Mouse (Mus musculus) layer of hippocampus, adult 18-20 months (tissue): Measurements from ENCODE around the gene Kalrn. TPM values are rescaled to one million over a fixed set of nuclear protein-coding genes. Genes with fewer than 3 reads are reported as not detected.

Experiments used
- DNase-seq, 2 experiments: peaks; one replicate each; pipeline ENCODE4 v3.0.0; 2022; ENCODE audit warnings: low spot score in 2 of 2
- total RNA-seq, 2 experiments: library from RNA; stranded (reverse); gene quantifications; 2 replicates each; pipeline ENCODE4 v1.2.3; 2021

The Kalrn gene
- total RNA-seq, 2 experiments from 2014 or later: 468 to 527 TPM

GRCm38 (mm10) chr16:34506048-34506447 is 67.3 kb downstream of the Kalrn start:
- no peak for DNase-seq

GRCm38 (mm10) chr16:34504250-34504649 is 69.1 kb downstream of the Kalrn start:
- DNase-seq: peak; percentile 74 to 84

GRCm38 (mm10) chr16:34502110-34502509 is 71.2 kb downstream of the Kalrn start:
- no peak for DNase-seq

DNA sequence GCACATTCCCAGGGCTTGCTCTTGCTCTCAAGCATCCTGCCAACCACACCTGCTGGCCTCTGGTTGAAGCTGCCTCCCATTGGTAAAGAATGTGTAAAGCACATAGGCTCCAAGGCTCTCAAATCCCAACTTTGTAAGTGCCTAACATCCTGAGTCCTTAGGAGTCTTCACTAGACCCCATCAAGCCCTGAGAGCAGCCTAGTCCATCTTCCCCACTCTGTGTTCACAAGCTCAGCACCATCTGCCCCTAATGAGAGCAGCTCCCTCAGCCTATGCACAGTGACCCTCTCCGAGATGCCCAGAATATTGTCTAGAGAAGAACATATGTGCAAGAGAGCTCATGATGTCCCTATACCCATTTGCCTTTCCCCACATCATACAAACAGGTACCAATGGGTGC is 78.6 kb downstream of the Kalrn start:
- DNase-seq: no peak

DNA sequence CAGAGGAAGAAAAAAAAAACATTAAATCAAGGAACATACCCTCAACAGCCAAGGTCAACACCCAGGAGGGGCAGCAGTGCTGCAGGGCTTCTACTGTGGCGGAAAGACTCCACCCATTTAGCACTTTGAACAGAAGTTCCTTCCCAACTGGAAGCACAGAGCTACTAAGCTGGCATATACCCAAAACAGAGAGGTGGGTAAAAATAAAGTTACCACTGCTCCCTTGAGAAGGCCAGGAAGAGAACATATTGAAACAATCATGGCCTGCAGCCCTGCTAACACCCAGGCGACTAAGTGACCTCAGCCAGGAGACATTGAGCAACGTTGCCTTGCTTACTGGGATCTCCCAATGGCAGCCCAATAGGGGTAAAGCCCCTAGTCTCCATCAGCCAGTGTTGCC is 79.4 kb downstream of the Kalrn start:
- no peak for DNase-seq

GRCm38 (mm10) chr16:34491225-34491624 is 82.1 kb downstream of the Kalrn start:
- DNase-seq: no peak

GRCm38 (mm10) chr16:34490506-34490905 is 82.8 kb downstream of the Kalrn start:
- DNase-seq: no peak

DNA sequence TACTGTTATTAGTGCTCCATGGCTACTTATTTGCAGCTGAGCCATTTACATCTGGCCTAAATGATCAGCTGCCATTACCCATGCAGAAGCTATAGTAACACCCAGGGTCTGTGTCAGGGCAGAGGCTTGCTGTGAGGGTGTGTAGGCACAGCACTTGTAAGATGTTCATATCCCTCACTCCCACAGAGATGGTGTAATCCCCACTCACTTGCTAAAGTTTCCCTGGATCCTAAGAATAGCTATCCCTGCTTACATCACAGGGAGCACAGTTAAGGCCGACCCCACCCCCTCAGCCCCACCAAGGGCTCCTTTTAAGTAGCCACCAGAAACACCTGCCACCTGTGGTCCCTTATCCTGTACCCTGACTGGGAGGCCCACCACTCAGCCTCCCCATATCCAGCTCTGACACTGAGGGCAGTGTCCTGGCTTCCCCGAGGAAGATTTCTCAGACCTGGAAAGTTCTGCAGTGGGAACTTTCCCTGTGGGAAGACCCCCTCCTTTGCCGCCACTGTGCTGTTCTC is 83.5 kb downstream of the Kalrn start:
- no peak for DNase-seq

DNA sequence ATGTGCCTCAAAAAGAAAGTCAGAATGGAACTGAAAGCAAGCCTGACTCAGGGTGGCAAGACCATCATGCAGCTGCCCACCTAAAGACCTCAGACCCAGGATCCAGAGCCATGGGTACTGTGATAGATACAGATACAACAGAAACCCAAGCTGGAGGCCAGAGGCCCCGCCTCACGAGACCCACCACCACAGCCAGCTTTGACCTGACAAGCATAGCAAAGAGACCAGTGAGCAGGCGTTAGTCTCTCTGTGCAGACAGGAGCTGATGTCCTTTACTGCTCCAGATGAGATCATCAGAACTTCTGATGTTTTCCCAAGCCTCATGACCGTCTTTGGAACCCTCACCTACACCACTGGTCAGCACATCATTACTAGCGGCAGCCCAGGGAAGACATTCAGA is 85.5 kb downstream of the Kalrn start:
- DNase-seq: no peak

GRCm38 (mm10) chr16:34487268-34487667 is 86.1 kb downstream of the Kalrn start:
- no peak for DNase-seq

DNA sequence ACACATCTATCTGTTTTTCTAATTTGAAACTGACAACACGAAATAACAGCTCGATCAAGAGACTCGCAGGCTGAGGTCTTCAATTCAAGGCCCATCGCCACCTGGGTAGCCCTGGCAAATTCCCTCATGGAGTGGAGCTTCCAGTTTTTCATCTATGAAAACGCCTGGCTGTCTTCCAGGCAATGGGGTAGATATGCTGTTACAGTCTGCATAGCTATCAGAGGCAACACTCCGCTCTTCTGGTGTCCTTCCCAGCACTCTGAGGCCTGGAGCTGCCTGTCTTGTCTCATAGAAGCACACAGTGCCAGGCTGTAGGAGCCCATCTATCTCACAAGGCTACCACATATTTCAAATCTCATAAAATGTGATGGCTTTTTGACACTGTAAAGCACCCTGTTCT is 87.8 kb downstream of the Kalrn start:
- DNase-seq: peak in 1 of 2 experiments; percentile 55

- DNase-seq: no peak
Observed at GRCm38 (mm10) chr16:34484921-34485320, 88.4 kb downstream of the Kalrn start.

DNA sequence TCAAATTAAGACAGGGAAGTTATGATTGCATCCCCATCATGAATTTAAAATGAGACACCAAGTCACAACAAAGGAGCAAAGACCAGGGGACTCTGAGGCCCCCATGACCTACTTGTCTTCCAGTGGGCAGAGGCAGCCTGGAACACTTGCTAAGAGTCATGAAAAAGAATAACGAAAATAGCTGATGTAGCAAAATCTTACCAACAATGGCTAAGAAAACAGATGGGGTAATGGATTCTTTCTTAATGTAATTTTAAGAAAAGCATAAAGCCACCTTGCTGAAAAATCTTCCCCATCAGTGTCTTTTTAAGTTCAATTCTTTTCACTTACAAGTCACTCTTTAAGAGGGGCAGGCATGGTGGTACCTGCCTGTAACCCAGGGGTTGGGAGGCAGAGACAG is 89.1 kb downstream of the Kalrn start:
- no peak for DNase-seq

- DNase-seq: no peak
Observed at GRCm38 (mm10) chr16:34483716-34484115, 89.6 kb downstream of the Kalrn start.

DNA sequence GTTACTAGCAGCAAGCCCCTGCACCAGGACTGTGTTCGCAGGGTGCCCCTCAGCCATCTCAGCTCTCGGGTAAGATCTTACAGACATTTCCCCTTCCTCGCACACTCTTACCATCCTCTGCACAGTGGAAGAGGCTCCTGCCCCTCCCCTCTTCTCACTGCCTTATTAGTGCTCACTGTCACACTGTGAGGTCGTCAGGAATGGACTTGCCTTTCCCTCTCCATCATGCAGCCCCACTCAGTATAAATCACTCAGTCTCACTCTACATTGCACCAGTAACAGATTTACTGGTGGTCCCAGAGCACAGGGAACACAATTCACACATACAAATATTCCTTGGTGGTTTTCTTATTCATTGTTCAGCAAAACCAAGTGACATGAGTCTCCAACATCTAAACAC is 98.6 kb downstream of the Kalrn start:
- DNase-seq: no peak

DNA sequence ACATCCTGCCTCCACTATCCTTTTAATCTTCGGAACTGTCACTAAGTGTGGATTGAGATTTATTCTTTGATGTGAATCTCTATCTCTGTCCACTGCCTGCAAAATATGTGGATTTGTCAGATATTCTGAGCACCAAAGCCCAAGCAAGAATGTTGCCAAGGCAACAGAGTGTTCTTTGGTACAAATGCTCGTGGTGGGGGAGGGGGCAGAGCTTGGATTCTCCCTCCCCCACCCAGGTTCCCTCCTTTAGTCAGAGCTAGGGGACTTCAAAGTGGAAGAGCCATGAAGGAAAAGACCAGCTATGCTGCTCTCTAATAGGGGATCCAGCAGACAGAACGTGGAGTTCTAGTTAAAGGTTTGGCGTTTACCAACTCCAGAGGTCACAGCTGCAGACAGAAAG is 99.4 kb downstream of the Kalrn start:
- DNase-seq: peak in 1 of 2 experiments; percentile 59

- no peak for DNase-seq
Observed at GRCm38 (mm10) chr16:34471441-34471840, 101.9 kb downstream of the Kalrn start.

- DNase-seq: no peak
Observed at GRCm38 (mm10) chr16:34470343-34470742, 103.0 kb downstream of the Kalrn start.

- DNase-seq: peak; percentile 69 to 87
Observed at GRCm38 (mm10) chr16:34469277-34469868, 104.0 kb downstream of the Kalrn start.

DNA sequence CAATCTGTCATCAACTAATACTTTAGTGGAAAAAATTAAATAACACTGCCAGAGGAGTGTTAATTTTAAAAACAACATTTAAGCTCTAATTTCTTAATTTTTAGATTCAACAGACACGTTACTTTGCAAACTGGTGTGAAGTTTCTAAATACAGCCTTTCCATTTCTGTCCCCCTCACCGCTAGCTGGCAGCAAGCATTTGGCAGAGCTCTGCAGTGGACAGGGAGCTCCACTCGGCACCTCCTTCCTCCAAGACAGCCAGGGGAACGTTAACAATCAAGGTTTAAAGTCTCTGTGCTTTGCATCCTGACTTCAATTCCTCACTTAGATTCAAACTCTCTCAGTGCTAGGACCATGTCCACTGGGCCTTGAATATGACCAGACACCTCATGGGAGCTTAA is 106.7 kb downstream of the Kalrn start:
- no peak for DNase-seq

- DNase-seq: no peak
Observed at GRCm38 (mm10) chr16:34456314-34456713, 117.0 kb downstream of the Kalrn start.

DNA sequence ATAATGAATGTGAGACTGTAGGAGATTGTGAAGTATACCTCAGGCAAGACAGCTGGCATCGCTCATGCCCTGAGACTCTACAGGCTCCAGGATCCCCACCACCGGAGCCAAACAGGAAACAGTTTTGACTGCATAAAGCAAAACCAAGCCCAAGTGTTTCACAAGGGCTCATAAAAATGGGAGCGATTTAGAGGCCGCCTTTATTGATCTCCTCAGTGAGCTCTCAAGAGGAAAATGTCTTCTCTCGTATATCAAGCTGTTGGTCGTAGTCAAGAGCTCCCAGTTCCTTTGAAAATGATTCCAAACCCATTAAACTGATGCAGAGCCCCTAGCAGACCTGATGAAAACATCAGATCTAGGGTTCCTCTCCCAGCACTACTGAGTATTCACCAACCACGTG is 127.7 kb downstream of the Kalrn start:
- DNase-seq: no peak

GRCm38 (mm10) chr16:34441704-34442103 is 131.6 kb downstream of the Kalrn start:
- DNase-seq: no peak
